Mouse (Mus musculus): ENCODE results near the gene Npnt. TPM values are rescaled to one million over a fixed set of nuclear protein-coding genes. Genes with fewer than 3 reads are reported as not detected.

Gene Npnt
- polyA plus RNA-seq, 1 experiment from 2014 or later, result 45.3 TPM

- DNase-seq (ENCODE audit: low spot score), result no peak
- Histone ChIP-seq H3K9ac (ENCODE audit: low read length) (no peak overlapping the region), H3K36me3 (ENCODE audit: control insufficient read depth, insufficient read depth, low read length) (no peaks in the 10 kb centered on the region), H3K4me1 (replicated peaks; ENCODE audit: control insufficient read depth, insufficient read depth, low read length) (no peaks in the 10 kb centered on the region), H3K27ac (ENCODE audit: low read depth) (no peak overlapping the region), H3K9me3 (ENCODE audit: control insufficient read depth, low read length) (no peaks in the 10 kb centered on the region), H3K4me2 (ENCODE audit: low read length) (no peak overlapping the region), H3K27me3 (replicated peaks; ENCODE audit: control insufficient read depth, insufficient read depth, low read length) (no peaks in the 10 kb centered on the region), H3K4me3 (ENCODE audit: low read depth, low read length) (no peak overlapping the region)
- 94% methylated on average over 7 of the region's 7 CpGs for WGBS
- no peak for ATAC-seq (replicated peaks; ENCODE audit: low FRiP score, low TSS enrichment, low read depth)
Measured at GRCm38 (mm10) chr3:132892481-132892880, 57.6 kb downstream of the Npnt start.

DNA sequence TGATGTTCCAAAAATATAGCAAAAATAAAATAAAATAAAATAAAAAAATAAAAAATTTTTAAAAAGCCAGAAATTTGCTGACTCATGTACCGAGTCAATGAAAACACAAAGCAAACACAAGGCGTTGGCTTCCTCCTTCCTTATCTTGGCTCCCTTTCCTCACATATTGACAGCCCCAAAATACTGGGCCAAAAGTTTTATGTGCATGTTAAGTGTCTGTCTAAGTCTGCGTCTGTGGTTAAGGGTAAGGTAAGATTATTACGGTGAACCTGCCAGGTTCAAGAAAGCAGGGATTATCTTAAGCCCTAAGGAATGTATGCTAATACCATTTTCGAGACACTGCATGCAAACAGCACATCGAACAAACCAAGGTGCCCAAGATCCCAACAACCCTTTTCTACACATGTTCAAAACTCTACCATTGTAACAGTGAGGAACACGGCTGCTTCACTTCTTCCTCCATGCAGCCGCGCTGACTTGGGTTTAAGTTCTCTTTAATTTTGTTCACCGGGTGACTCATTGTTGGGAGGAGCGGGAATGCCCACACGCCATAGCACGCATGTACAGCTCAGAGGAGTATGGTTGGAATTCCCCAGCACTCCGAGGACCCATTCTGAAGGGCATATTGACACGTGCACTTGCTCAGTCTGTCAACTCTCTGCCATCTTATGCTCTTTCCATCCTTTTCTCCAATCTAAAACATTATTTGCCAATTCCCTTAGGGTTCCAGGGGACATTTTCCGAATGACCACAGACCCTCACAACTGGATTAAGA lies 62.8 kb downstream of the Npnt start:
- no peak overlapping the region for H3K27ac ChIP-seq (ENCODE audit: low read depth)
- 85% methylated on average over 16 of the region's 16 CpGs for WGBS
- DNase-seq (ENCODE audit: low spot score), result no peak
- no peaks in the 10 kb centered on the region for H3K4me1 ChIP-seq (replicated peaks; ENCODE audit: control insufficient read depth, insufficient read depth, low read length)
- no peaks in the 10 kb centered on the region for H3K27me3 ChIP-seq (replicated peaks; ENCODE audit: control insufficient read depth, insufficient read depth, low read length)
- no peaks in the 10 kb centered on the region for H3K9me3 ChIP-seq (ENCODE audit: control insufficient read depth, low read length)
- no peak overlapping the region for H3K4me2 ChIP-seq (ENCODE audit: low read length)
- no peak for ATAC-seq (replicated peaks; ENCODE audit: low FRiP score, low TSS enrichment, low read depth)
- no peaks in the 10 kb centered on the region for H3K36me3 ChIP-seq (ENCODE audit: control insufficient read depth, insufficient read depth, low read length)
- no peak overlapping the region for H3K4me3 ChIP-seq (ENCODE audit: low read depth, low read length)
- no peak overlapping the region for H3K9ac ChIP-seq (ENCODE audit: low read length)

GRCm38 (mm10) chr3:132886419-132887050 lies 63.6 kb downstream of the Npnt start:
- no peak overlapping the region for H3K9ac ChIP-seq (ENCODE audit: low read length)
- no peak overlapping the region for H3K4me2 ChIP-seq (ENCODE audit: low read length)
- H3K4me3 ChIP-seq (ENCODE audit: low read depth, low read length), result no peak overlapping the region
- H3K27me3 ChIP-seq (replicated peaks; ENCODE audit: control insufficient read depth, insufficient read depth, low read length), result no peaks in the 10 kb centered on the region
- no peak for DNase-seq (ENCODE audit: low spot score)
- no peak for ATAC-seq (replicated peaks; ENCODE audit: low FRiP score, low TSS enrichment, low read depth)
- H3K36me3 ChIP-seq (ENCODE audit: control insufficient read depth, insufficient read depth, low read length), result no peaks in the 10 kb centered on the region
- no peaks in the 10 kb centered on the region for H3K9me3 ChIP-seq (ENCODE audit: control insufficient read depth, low read length)
- 92% methylated on average over 6 of the region's 6 CpGs for WGBS
- H3K27ac ChIP-seq (ENCODE audit: low read depth), result no peak overlapping the region
- H3K4me1 ChIP-seq (replicated peaks; ENCODE audit: control insufficient read depth, insufficient read depth, low read length), result no peaks in the 10 kb centered on the region

GRCm38 (mm10) chr3:132884459-132884858 lies 65.6 kb downstream of the Npnt start:
- Histone ChIP-seq H3K27me3 (replicated peaks; ENCODE audit: control insufficient read depth, insufficient read depth, low read length) (no peaks in the 10 kb centered on the region), H3K9ac (ENCODE audit: low read length) (no peak overlapping the region), H3K4me3 (ENCODE audit: low read depth, low read length) (no peak overlapping the region), H3K9me3 (ENCODE audit: control insufficient read depth, low read length) (no peaks in the 10 kb centered on the region), H3K36me3 (ENCODE audit: control insufficient read depth, insufficient read depth, low read length) (no peaks in the 10 kb centered on the region), H3K27ac (ENCODE audit: low read depth) (no peak overlapping the region), H3K4me1 (replicated peaks; ENCODE audit: control insufficient read depth, insufficient read depth, low read length) (no peaks in the 10 kb centered on the region), H3K4me2 (ENCODE audit: low read length) (no peak overlapping the region)
- 81% methylated on average over 10 of the region's 10 CpGs for WGBS
- DNase-seq (ENCODE audit: low spot score), result no peak
- ATAC-seq (replicated peaks; ENCODE audit: low FRiP score, low TSS enrichment, low read depth), result no peak

GRCm38 (mm10) chr3:132883256-132883655 lies 66.8 kb downstream of the Npnt start:
- no peaks in the 10 kb centered on the region for H3K4me1 ChIP-seq (replicated peaks; ENCODE audit: control insufficient read depth, insufficient read depth, low read length)
- DNase-seq (ENCODE audit: low spot score) (no peak), ATAC-seq (replicated peaks; ENCODE audit: low FRiP score, low TSS enrichment, low read depth) (no peak)
- H3K27ac ChIP-seq (ENCODE audit: low read depth), result no peak overlapping the region
- 75% methylated on average over 9 of the region's 9 CpGs for WGBS
- no peaks in the 10 kb centered on the region for H3K36me3 ChIP-seq (ENCODE audit: control insufficient read depth, insufficient read depth, low read length)
- no peaks in the 10 kb centered on the region for H3K27me3 ChIP-seq (replicated peaks; ENCODE audit: control insufficient read depth, insufficient read depth, low read length)
- no peaks in the 10 kb centered on the region for H3K9me3 ChIP-seq (ENCODE audit: control insufficient read depth, low read length)
- H3K9ac ChIP-seq (ENCODE audit: low read length), result no peak overlapping the region
- H3K4me3 ChIP-seq (ENCODE audit: low read depth, low read length), result no peak overlapping the region
- no peak overlapping the region for H3K4me2 ChIP-seq (ENCODE audit: low read length)

DNA sequence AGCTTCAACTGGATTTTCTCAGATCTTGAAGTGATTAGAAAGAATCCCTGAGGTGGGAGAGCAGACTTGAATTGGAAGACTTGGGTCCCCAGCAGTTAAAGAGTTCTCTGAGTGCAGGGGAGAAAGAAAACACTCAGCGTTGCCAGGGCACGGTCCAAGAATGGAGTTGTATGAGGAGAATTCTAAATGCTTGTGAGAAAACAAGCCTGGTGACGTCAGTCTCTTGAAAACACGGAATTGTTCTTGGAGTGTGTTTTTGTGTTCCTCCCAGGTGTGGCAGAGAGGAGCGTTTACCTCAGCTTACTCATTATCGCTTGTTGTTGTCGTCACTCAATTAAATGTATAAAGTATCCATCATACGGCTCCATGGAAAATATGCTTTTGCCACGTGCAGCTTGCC lies 69.3 kb downstream of the Npnt start:
- DNase-seq (ENCODE audit: low spot score), result no peak
- Histone ChIP-seq H3K4me2 (ENCODE audit: low read length) (no peak overlapping the region), H3K27ac (ENCODE audit: low read depth) (no peak overlapping the region), H3K9ac (ENCODE audit: low read length) (no peak overlapping the region), H3K9me3 (ENCODE audit: control insufficient read depth, low read length) (no peaks in the 10 kb centered on the region), H3K4me3 (ENCODE audit: low read depth, low read length) (no peak overlapping the region), H3K27me3 (replicated peaks; ENCODE audit: control insufficient read depth, insufficient read depth, low read length) (no peaks in the 10 kb centered on the region), H3K36me3 (ENCODE audit: control insufficient read depth, insufficient read depth, low read length) (no peaks in the 10 kb centered on the region), H3K4me1 (replicated peaks; ENCODE audit: control insufficient read depth, insufficient read depth, low read length) (no peaks in the 10 kb centered on the region)
- 72% methylated on average over 9 of the region's 9 CpGs for WGBS
- ATAC-seq (replicated peaks; ENCODE audit: low FRiP score, low TSS enrichment, low read depth), result no peak

DNA sequence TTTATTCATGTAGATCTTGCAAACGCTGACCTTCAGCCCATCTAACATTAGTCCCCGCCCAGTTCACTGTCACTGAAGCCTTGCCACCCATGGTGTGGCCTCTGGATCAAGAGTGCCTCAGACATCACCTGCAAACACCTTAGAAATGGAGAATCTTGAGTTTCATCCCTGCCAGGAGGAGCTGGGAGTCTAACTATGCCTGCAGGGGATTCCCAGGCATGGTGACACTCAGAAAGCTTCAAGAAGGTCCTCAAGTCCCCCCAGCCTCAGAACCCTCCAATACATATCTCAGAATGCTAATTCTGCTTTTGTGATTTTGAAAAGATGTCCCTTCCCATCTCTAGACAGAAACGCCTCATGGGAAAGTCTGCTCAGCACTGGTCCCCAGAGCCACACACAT lies 69.7 kb downstream of the Npnt start:
- no peaks in the 10 kb centered on the region for H3K9me3 ChIP-seq (ENCODE audit: control insufficient read depth, low read length)
- WGBS, result 85% methylated on average over 3 of the region's 3 CpGs
- no peaks in the 10 kb centered on the region for H3K36me3 ChIP-seq (ENCODE audit: control insufficient read depth, insufficient read depth, low read length)
- no peaks in the 10 kb centered on the region for H3K4me1 ChIP-seq (replicated peaks; ENCODE audit: control insufficient read depth, insufficient read depth, low read length)
- no peak overlapping the region for H3K4me3 ChIP-seq (ENCODE audit: low read depth, low read length)
- H3K27me3 ChIP-seq (replicated peaks; ENCODE audit: control insufficient read depth, insufficient read depth, low read length), result no peaks in the 10 kb centered on the region
- H3K27ac ChIP-seq (ENCODE audit: low read depth), result no peak overlapping the region
- H3K4me2 ChIP-seq (ENCODE audit: low read length), result no peak overlapping the region
- DNase-seq (ENCODE audit: low spot score) (no peak), ATAC-seq (replicated peaks; ENCODE audit: low FRiP score, low TSS enrichment, low read depth) (no peak)
- H3K9ac ChIP-seq (ENCODE audit: low read length), result no peak overlapping the region

GRCm38 (mm10) chr3:132876933-132877676 lies 73.0 kb downstream of the Npnt start:
- Histone ChIP-seq H3K4me3 (ENCODE audit: low read depth, low read length) (no peak overlapping the region), H3K27me3 (replicated peaks; ENCODE audit: control insufficient read depth, insufficient read depth, low read length) (no peaks in the 10 kb centered on the region), H3K4me1 (replicated peaks; ENCODE audit: control insufficient read depth, insufficient read depth, low read length) (0 out of 2 replicates have a peak, but pooled peaks cover 7% of the 10 kb centered on the region), H3K4me2 (ENCODE audit: low read length) (no peak overlapping the region), H3K9me3 (ENCODE audit: control insufficient read depth, low read length) (no peaks in the 10 kb centered on the region), H3K36me3 (ENCODE audit: control insufficient read depth, insufficient read depth, low read length) (no peaks in the 10 kb centered on the region), H3K27ac (ENCODE audit: low read depth) (no peak overlapping the region), H3K9ac (ENCODE audit: low read length) (no peak overlapping the region)
- ATAC-seq (replicated peaks; ENCODE audit: low FRiP score, low TSS enrichment, low read depth) (no peak), DNase-seq (ENCODE audit: low spot score) (no peak)
- WGBS, result 50% methylated on average over 10 of the region's 10 CpGs

Measured in intestine, embryonic 14.5 days (tissue).